Mouse (Mus musculus) midbrain, embryonic 16.5 days (tissue): ENCODE data around the gene Ryr1. TPM values are rescaled to one million over a fixed set of nuclear protein-coding genes. Genes with fewer than 3 reads are reported as not detected.

Experiments
- ATAC-seq: fragments of 200-750 bp; cut with Nextera tagmentation; 2 replicates; pipeline ENCODE4 v1.8.0; 2017; ENCODE audit warnings: moderate TSS enrichment
- H3K27ac ChIP-seq: fragments of 300-500 bp; sonication (generic); 2 replicates; pipeline ENCODE4 v1.5.1; 2014; ENCODE audit warnings: mild to moderate bottlenecking, low read length, mixed read lengths
- H3K27me3 ChIP-seq: fragments of 300-500 bp; sonication (generic); 2 replicates; pipeline ENCODE4 v1.6.1; 2014; ENCODE audit warnings: low read depth, low read length, mixed read lengths; ENCODE audit not compliant: control insufficient read depth, insufficient read depth
- H3K36me3 ChIP-seq: fragments of 300-500 bp; sonication (generic); 2 replicates; pipeline ENCODE4 v1.6.1; 2014; ENCODE audit warnings: mild to moderate bottlenecking, low read length, moderate library complexity, mixed read lengths; ENCODE audit not compliant: control insufficient read depth, insufficient read depth
- H3K4me1 ChIP-seq: fragments of 300-500 bp; sonication (generic); 2 replicates; pipeline ENCODE4 v1.6.1; 2014; ENCODE audit warnings: mild to moderate bottlenecking, low read length, mixed read lengths; ENCODE audit not compliant: control insufficient read depth, insufficient read depth
- H3K4me2 ChIP-seq: fragments of 300-500 bp; sonication (generic); 2 replicates; pipeline ENCODE4 v1.6.1; 2014; ENCODE audit warnings: mild to moderate bottlenecking, low read length, mixed read lengths
- H3K4me3 ChIP-seq: fragments of 300-500 bp; sonication (generic); 2 replicates; pipeline ENCODE4 v1.5.1; 2014; ENCODE audit warnings: low read depth, mild to moderate bottlenecking, low read length, moderate library complexity, mixed read lengths
- H3K9ac ChIP-seq: fragments of 300-500 bp; sonication (generic); 2 replicates; pipeline ENCODE4 v1.6.1; 2014; ENCODE audit warnings: low read depth, low read length, mixed read lengths
- H3K9me3 ChIP-seq: fragments of 300-500 bp; sonication (generic); replicated peaks from 2 replicates; pipeline ENCODE4 v1.6.1; 2014; ENCODE audit warnings: mild to moderate bottlenecking, low read length, mixed read lengths; ENCODE audit not compliant: control insufficient read depth, poor library complexity, severe bottlenecking
- WGBS: fragments of 180-500 bp; shearing (Covaris S2); extraction: QIAGEN DNeasy Blood & Tissue Kit; methylation state at CpG from one replicate; pipeline ENCODE4 v1.1.7; 2014; 5-methylcytosine and 5-hydroxymethylcytosine counted together
- polyA plus RNA-seq: library from polyadenylated mRNA; unstranded; fragments of >200 nt; fragmentation: Nextera tagmentation; extraction: Ambion mirVana; gene quantifications from 2 replicates; pipeline ENCODE4 v1.2.1, GENCODE M21; 2015

Ryr1 gene
- polyA plus RNA-seq, 1 experiment from 2014 or later, result 14.4 TPM

GRCm38 (mm10) chr7:29128725-29129124, 3.7 kb upstream of the Ryr1 start:
- H3K4me1 ChIP-seq, result 0 out of 2 replicates have a peak, but pooled peaks cover 5% of the 10 kb centered on the region
- H3K27ac ChIP-seq, result no peak overlapping the region
- no peak overlapping the region for H3K9ac ChIP-seq
- 0 out of 2 replicates have a peak, but pooled peaks cover 2% of the 10 kb centered on the region for H3K27me3 ChIP-seq
- no peaks in the 10 kb centered on the region for H3K36me3 ChIP-seq
- H3K4me3 ChIP-seq, result no peak overlapping the region
- 37% methylated on average over 2 of the region's 2 CpGs for WGBS
- ATAC-seq, result no peak
- no peaks in the 10 kb centered on the region for H3K9me3 ChIP-seq
- H3K4me2 ChIP-seq, result no peak overlapping the region

GRCm38 (mm10) chr7:29126173-29126915, 1.4 kb upstream of the Ryr1 start:
- ATAC-seq, result no peak
- Histone ChIP-seq H3K4me3 (no peak overlapping the region), H3K9me3 (no peaks in the 10 kb centered on the region), H3K27ac (no peak overlapping the region), H3K27me3 (0 out of 2 replicates have a peak, but pooled peaks cover 2% of the 10 kb centered on the region), H3K9ac (no peak overlapping the region), H3K4me2 (no peak overlapping the region), H3K4me1 (0 out of 2 replicates have a peak, but pooled peaks cover 5% of the 10 kb centered on the region), H3K36me3 (no peaks in the 10 kb centered on the region)
- 30% methylated on average over 7 of the region's 7 CpGs for WGBS

GRCm38 (mm10) chr7:29123531-29124358, 1.2 kb downstream of the Ryr1 start:
- Histone ChIP-seq H3K27ac (no peak overlapping the region), H3K36me3 (no peaks in the 10 kb centered on the region), H3K9me3 (no peaks in the 10 kb centered on the region), H3K27me3 (0 out of 2 replicates have a peak, but pooled peaks cover 2% of the 10 kb centered on the region), H3K4me3 (no peak overlapping the region), H3K4me1 (0 out of 2 replicates have a peak, but pooled peaks cover 5% of the 10 kb centered on the region), H3K4me2 (no peak overlapping the region), H3K9ac (no peak overlapping the region)
- peak; percentile 39; the same call in 1 of the 2 replicates for ATAC-seq
- WGBS, result 65% methylated on average over 5 of the region's 5 CpGs

GRCm38 (mm10) chr7:29122821-29123220, 2.2 kb downstream of the Ryr1 start:
- Histone ChIP-seq H3K4me1 (0 out of 2 replicates have a peak, but pooled peaks cover 5% of the 10 kb centered on the region), H3K4me3 (no peak overlapping the region), H3K27ac (no peak overlapping the region), H3K9me3 (no peaks in the 10 kb centered on the region), H3K4me2 (no peak overlapping the region), H3K36me3 (no peaks in the 10 kb centered on the region), H3K9ac (no peak overlapping the region), H3K27me3 (0 out of 2 replicates have a peak, but pooled peaks cover 2% of the 10 kb centered on the region)
- ATAC-seq, result no peak
- 92% methylated on average over 9 of the region's 9 CpGs for WGBS

- H3K27ac ChIP-seq, result no peak overlapping the region
- no peaks in the 10 kb centered on the region for H3K9me3 ChIP-seq
- ATAC-seq, result no peak
- WGBS, result 71% methylated on average over 1 of the region's 1 CpGs
- no peaks in the 10 kb centered on the region for H3K36me3 ChIP-seq
- H3K4me3 ChIP-seq, result no peak overlapping the region
- H3K27me3 ChIP-seq, result 0 out of 2 replicates have a peak, but pooled peaks cover 2% of the 10 kb centered on the region
- H3K4me1 ChIP-seq, result 0 out of 2 replicates have a peak, but pooled peaks cover under 1% of the 10 kb centered on the region
- no peak overlapping the region for H3K4me2 ChIP-seq
- H3K9ac ChIP-seq, result no peak overlapping the region
These were observed 5.5 kb downstream of the Ryr1 start for GRCm38 (mm10) chr7:29119526-29119925.

GRCm38 (mm10) chr7:29118142-29118851, 6.7 kb downstream of the Ryr1 start:
- H3K4me2 ChIP-seq, result no peak overlapping the region
- no peak overlapping the region for H3K4me3 ChIP-seq
- no peak for ATAC-seq
- H3K27ac ChIP-seq, result no peak overlapping the region
- no peaks in the 10 kb centered on the region for H3K27me3 ChIP-seq
- 13% methylated on average over 18 of the region's 18 CpGs for WGBS
- no peaks in the 10 kb centered on the region for H3K9me3 ChIP-seq
- H3K4me1 ChIP-seq, result no peaks in the 10 kb centered on the region
- no peak overlapping the region for H3K9ac ChIP-seq
- H3K36me3 ChIP-seq, result no peaks in the 10 kb centered on the region

GRCm38 (mm10) chr7:29108992-29109955, 15.7 kb downstream of the Ryr1 start:
- ATAC-seq, result no peak

More at GRCm38 (mm10) chr7:29108992-29109955, 15.7 kb downstream of the Ryr1 start:
- Histone ChIP-seq H3K4me2 (peak overlapping the region; percentile 40), H3K27ac (no peak overlapping the region), H3K4me1 (no peaks in the 10 kb centered on the region), H3K9me3 (no peaks in the 10 kb centered on the region), H3K9ac (peak overlapping the region; percentile 56), H3K36me3 (no peaks in the 10 kb centered on the region), H3K4me3 (no peak overlapping the region), H3K27me3 (no peaks in the 10 kb centered on the region)
- 28% methylated on average over 38 of the region's 38 CpGs for WGBS
